Mouse (Mus musculus): ENCODE results near the gene Pfn1. TPM values are rescaled to one million over a fixed set of nuclear protein-coding genes. Genes with fewer than 3 reads are reported as not detected.
A peak's percentile ranks its signal among the peaks of the same experiment; 100 is the strongest.

The Pfn1 gene
- total RNA-seq, 2 experiments from 2014 or later = 465 to 491 TPM

- DNase-seq = no peak
Observed at GRCm38 (mm10) chr11:70674501-70674900, 20.1 kb upstream of the Pfn1 start.

- DNase-seq = no peak
Observed at GRCm38 (mm10) chr11:70674014-70674413, 19.6 kb upstream of the Pfn1 start.

GRCm38 (mm10) chr11:70671333-70672047, 17.0 kb upstream of the Pfn1 start:
- DNase-seq = no peak

GRCm38 (mm10) chr11:70670483-70670882, 16.0 kb upstream of the Pfn1 start:
- DNase-seq = no peak

GRCm38 (mm10) chr11:70669582-70670345, 15.3 kb upstream of the Pfn1 start:
- DNase-seq = peak; percentile 74

GRCm38 (mm10) chr11:70668771-70669505, 14.5 kb upstream of the Pfn1 start, which contains the start of gene Spag7:
TSS of gene Spag7 (minus strand) at chr11:70669416.
- peak; percentile 89 for DNase-seq

GRCm38 (mm10) chr11:70668335-70668770, 13.9 kb upstream of the Pfn1 start:
- DNase-seq = peak; percentile 71

GRCm38 (mm10) chr11:70667271-70668150, 13.1 kb upstream of the Pfn1 start:
- DNase-seq = no peak

- DNase-seq = no peak
Observed at GRCm38 (mm10) chr11:70666687-70667086, 12.2 kb upstream of the Pfn1 start.

- no peak for DNase-seq
Observed at GRCm38 (mm10) chr11:70664741-70665140, 10.3 kb upstream of the Pfn1 start.

GRCm38 (mm10) chr11:70663957-70664356, 9.5 kb upstream of the Pfn1 start:
- DNase-seq = no peak

- no peak for DNase-seq
Observed at GRCm38 (mm10) chr11:70663101-70663500, 8.7 kb upstream of the Pfn1 start.

- DNase-seq = no peak
Observed at GRCm38 (mm10) chr11:70660571-70660970, 6.1 kb upstream of the Pfn1 start.

GRCm38 (mm10) chr11:70658942-70659341, 4.5 kb upstream of the Pfn1 start:
- no peak for DNase-seq

GRCm38 (mm10) chr11:70658521-70658920, 4.1 kb upstream of the Pfn1 start:
- no peak for DNase-seq

- no peak for DNase-seq
Observed at GRCm38 (mm10) chr11:70657991-70658390, 3.5 kb upstream of the Pfn1 start.

GRCm38 (mm10) chr11:70657573-70657972, 3.1 kb upstream of the Pfn1 start:
- DNase-seq = no peak

GRCm38 (mm10) chr11:70656964-70657363, 2.5 kb upstream of the Pfn1 start, which contains the start of gene Eno3:
TSS of gene Eno3 (plus strand) at chr11:70657202.
- DNase-seq = peak; percentile 77

- DNase-seq = peak; percentile 86
Observed at GRCm38 (mm10) chr11:70656456-70656927, 2.0 kb upstream of the Pfn1 start.

GRCm38 (mm10) chr11:70655571-70656455, 1.4 kb upstream of the Pfn1 start:
- peak; percentile 73 for DNase-seq

All from gastrocnemius, postnatal 10 days (tissue).